Mouse (Mus musculus) gonadal fat pad, adult 2 months (tissue): Measurements from ENCODE around the gene Magix. TPM values are rescaled to one million over a fixed set of nuclear protein-coding genes. Genes with fewer than 3 reads are reported as not detected.
"Not testable (repeated sequence)": the region's sequence is repeated elsewhere in the genome, so short reads cannot be mapped to it uniquely, and the experiment has no call there.

ENCODE experiments used
- DNase-seq: peaks from one replicate; pipeline ENCODE4 v3.0.0-alpha.2; 2012; ENCODE audit warnings: low read depth
- polyA plus RNA-seq: library from polyadenylated mRNA; depleted of rRNA; stranded (reverse); fragments of >200 nt; gene quantifications from 2 replicates; pipeline ENCODE4 v1.2.3, GENCODE M21; 2012; rRNA removed

The Magix gene
- polyA plus RNA-seq: 3.6 and 5.5 TPM in 2 replicates

DNA sequence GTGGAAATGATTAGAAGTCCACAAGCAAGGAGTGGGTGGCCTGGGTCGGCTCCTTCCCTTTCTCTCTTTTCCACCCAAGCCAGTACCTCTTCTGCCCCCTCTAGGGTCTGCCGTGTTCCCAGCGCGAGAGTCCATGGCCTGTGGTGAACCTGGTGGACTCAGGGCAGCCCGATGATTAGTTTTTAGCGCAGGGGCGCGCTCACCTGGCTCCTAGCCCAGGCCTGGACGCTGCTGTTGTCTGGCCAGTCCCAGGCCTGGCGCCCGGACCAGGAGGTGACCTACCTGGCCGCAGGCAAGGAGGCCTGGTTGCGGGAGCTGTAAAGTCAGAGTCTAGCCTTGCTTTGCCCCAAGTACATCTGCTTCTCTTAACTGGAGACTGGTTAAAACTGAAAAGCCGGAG lies at the start of gene Magix:
Magix (minus strand) TSS at position 388 of the 400 bp plus-strand sequence.
- DNase-seq: no peak

- DNase-seq: no peak
Observed at GRCm38 (mm10) chrX:7728922-7729265, 47.8 kb upstream of the Magix start.

DNA sequence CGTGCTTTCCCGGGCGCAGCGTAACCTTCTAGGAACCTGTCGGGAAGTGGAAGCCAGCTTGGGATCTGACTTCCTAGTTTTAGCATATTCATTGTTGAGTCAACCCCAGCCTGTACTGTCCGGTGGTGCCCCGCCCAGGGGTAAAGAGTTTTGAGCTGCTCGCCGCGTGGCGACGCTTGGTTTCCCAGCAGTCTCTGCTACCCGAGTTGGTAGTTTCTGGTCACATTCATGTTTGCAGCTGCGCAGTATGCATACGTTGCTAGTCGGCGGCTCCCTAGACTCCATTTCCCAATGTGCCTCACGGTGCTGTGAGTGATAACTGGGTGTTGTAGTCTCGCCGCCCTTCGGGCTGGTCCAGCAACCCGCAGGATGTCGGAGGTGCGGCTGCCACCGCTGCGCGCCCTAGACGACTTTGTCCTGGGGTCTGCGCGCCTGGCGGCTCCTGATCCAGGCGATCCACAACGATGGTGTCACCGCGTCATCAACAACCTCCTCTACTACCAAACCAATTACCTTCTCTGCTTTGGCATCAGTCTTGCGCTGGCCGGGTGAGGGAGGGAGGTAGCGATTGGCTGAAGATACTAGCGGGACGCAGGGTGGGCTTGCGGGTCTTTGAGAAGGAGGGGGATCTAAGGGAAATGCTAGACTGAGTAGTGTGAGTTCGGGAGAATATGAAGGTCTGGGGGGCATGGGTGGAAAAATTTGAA lies 47.3 kb upstream of the Magix start, which contains the start of gene Praf2:
Praf2 (plus strand) TSS at position 225 of the 707 bp plus-strand sequence.
- DNase-seq: no peak

DNA sequence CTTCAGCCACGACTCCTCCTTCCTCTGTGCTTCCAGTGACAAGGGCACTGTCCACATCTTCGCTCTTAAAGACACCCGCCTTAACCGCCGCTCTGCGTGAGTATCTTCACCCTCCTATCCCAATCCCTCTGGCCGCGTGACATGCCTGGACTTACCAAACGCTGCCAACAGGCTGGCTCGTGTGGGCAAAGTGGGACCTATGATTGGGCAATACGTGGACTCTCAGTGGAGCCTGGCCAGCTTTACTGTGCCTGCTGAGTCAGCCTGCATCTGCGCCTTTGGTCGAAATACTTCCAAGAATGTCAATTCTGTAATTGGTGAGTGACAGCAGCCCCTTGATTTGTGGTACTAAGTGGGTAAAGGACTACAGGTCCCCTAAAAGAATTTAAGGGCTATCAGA lies 46.1 kb upstream of the Magix start:
- no peak for DNase-seq

GRCm38 (mm10) chrX:7725841-7726240 lies 44.8 kb upstream of the Magix start:
- no peak for DNase-seq

- no peak for DNase-seq
Observed at GRCm38 (mm10) chrX:7724135-7724534, 43.1 kb upstream of the Magix start.

GRCm38 (mm10) chrX:7722691-7723090 lies 41.6 kb upstream of the Magix start:
- DNase-seq: no peak

- no peak for DNase-seq
Observed at GRCm38 (mm10) chrX:7722282-7722611, 41.2 kb upstream of the Magix start.

- no peak for DNase-seq
Observed at GRCm38 (mm10) chrX:7721514-7722281, 40.6 kb upstream of the Magix start, which contains the start of gene Gm45208. Gene Gm45208, plus strand, starts transcription at chrX:7722245.

GRCm38 (mm10) chrX:7716058-7716457 lies 35.0 kb upstream of the Magix start:
- DNase-seq: not testable (repeated sequence)

DNA sequence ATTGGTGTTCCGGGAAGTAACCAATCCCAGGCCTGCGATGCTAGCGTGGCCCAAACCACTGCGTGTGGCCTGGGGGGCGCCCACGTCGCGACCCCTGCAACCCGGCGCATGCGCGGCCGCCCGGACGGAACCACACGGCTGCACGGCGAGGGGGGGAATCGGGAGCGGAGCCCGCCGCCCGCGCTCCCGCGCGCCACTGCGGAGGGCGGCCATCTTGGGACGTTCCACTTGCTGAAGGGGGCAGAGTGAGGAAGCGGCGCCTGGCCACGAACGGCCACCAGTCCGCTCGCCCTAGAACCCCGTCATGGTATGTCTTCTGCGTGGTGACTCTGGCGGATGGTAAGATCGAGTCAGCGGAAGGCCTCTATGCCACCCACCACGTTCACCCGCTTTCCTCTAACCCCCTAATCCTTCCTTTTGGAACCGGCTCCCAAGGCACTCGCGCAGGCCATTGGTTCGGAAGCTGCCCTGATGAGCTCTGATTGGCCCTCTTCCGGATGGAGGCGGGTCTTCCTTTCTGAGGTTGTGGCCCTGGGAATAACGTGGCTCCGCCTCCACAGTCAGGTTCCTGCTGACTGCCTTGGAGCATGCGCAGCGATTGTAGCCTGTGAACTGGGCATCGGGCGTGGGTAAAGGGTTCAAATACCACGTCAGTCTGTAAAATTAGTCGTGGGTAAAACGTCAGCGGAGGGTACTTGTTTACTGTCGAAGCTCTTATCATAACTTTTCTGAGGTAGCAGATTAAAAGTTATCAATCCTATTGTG lies 33.3 kb upstream of the Magix start, which contains the start of gene Wdr45:
Wdr45 (plus strand) TSS at position 199 of the 765 bp plus-strand sequence.
- peak; percentile 49 for DNase-seq

DNA sequence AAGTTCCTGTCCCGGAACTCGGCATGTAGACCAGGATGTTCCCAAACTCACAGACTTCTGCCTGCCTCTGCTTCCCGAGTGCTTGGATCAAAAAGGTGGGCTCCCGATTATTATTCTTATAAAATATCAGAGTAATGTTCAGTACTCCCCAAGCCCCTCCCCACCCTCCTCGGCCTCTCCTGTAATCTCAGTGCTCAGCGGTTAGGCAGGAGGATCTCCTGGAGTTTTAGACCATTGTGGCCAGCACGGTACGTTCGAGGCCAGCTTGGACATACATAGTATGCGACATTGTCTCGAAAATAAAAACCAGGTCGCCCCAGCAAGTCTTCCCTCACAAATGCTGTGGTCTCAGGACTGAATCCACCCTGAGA lies 32.7 kb upstream of the Magix start:
- not testable (repeated sequence) for DNase-seq

GRCm38 (mm10) chrX:7696954-7697381 lies 15.9 kb upstream of the Magix start, which contains the start of gene Gpkow:
Gene Gpkow, plus strand, starts transcription at chrX:7697131.
- DNase-seq: no peak

DNA sequence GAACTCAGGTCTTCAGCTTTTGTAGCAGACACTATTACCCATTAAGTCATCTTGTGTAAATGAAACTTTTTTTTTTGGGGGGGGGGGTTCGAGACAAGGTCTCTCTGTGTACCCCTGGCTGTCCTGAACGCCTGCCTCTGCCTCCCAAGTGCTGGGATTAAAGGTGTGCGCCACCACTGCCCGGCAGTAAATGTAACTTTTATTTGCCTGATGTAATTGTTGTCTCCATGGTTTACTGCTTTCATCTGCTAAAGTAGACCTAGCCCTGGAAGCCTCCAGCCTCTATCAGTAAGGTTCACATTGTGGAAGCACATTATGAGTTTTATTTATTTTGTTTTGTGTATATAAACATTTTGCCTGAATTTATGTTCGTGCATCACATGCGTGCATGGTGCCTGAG lies 15.5 kb upstream of the Magix start:
- no peak for DNase-seq

GRCm38 (mm10) chrX:7692862-7693261 lies 11.8 kb upstream of the Magix start:
- no peak for DNase-seq

- no peak for DNase-seq
Observed at GRCm38 (mm10) chrX:7690486-7690885, 9.4 kb upstream of the Magix start.

DNA sequence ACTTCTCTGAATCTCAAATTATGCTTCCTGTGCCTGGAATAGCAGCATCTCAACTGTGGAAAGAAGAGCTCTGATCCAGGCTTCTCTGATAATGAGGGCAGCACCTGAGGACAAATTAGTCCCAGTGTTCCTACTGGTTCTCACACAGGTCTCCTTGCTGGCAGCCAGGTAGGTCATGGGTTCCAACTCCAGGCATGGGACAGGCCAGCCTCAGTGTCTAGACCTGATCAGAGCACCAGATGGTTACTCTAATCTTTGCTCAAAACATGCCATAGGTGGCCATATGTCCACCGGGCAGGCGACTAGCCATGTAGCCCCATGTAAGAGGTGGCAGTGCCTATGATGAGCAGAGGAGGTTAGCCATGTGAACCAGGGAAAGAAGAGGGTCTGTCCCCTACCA lies 7.3 kb upstream of the Magix start:
- DNase-seq: no peak

DNA sequence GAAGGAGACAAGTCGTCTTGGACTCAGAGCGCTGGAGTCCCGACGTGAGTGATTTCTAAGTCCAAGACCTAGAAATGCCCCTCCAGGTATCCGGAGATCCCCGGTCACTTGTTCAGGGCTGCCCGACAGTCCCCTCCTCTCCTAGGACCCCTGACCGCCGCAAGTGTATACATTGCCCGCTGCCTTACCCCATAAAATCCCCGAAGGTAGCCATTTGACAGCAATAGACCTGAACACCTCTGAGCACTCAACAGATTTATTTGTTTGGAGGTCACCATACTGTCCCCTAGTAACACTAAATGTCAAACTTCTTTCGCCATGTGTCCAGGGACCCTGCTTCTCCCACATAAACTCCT lies 1.0 kb downstream of the Magix start:
- DNase-seq: no peak

GRCm38 (mm10) chrX:7679405-7680056 lies 1.5 kb downstream of the Magix start:
- no peak for DNase-seq

DNA sequence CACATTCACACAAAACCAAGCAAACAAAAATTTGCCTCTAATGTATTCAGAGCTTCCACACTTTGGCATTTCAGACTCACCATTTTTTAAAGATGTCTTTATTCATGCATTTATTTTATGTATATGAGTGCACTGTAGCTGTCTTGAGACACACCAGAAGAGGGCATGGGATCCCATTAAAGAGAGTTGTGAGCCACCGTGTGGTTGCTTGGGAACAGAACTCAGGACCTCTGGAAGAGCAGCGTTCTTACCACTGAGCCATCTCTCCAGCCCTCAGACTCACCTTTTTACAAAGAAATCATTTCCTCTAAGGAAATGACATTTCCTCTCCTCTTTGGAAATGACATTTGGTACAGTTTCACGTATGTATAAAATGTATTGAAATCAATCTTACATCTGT lies 2.1 kb downstream of the Magix start:
- DNase-seq: no peak

DNA sequence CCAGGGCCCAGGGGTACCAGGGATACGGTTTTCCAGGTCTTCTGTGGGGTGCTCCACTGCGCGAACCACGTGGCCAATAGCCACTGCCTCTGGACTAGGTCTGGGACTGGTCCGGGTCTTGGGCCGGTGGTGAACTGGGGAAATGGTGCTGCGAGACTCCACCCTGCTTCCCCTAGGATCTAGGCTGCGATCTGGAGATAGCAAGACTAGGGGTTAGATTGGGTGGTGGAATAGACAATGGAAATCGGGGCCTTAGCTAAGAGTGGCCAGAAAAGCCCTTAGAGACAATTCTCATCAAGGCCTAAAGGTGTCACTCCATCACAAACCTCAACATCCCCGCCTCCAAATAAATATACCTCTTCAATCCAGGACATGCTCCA lies 6.1 kb downstream of the Magix start:
- no peak for DNase-seq
